Mouse (Mus musculus) hindbrain, postnatal 0 days (tissue): Measurements from ENCODE around the gene Abcd4. TPM values are rescaled to one million over a fixed set of nuclear protein-coding genes. Genes with fewer than 3 reads are reported as not detected.

Experiments
- ATAC-seq: fragments of 200-750 bp; cut with Nextera tagmentation; 2 replicates; pipeline ENCODE4 v1.8.0; 2017; ENCODE audit warnings: mild to moderate bottlenecking, moderate TSS enrichment, moderate library complexity
- DNase-seq: peaks from one replicate; pipeline ENCODE4 v3.0.0-alpha.2; 2015; ENCODE audit warnings: low spot score
- H3K27ac ChIP-seq: fragments of 300-500 bp; sonication (generic); 2 replicates; pipeline ENCODE4 v1.5.1; 2014; ENCODE audit warnings: mild to moderate bottlenecking
- H3K27me3 ChIP-seq: fragments of 300-500 bp; sonication (generic); 2 replicates; pipeline ENCODE4 v1.6.1; 2014; ENCODE audit warnings: low read length, mixed read lengths; ENCODE audit not compliant: insufficient read depth
- H3K36me3 ChIP-seq: fragments of 300-500 bp; sonication (generic); 2 replicates; pipeline ENCODE4 v1.6.1; 2014; ENCODE audit warnings: low read length, mixed read lengths; ENCODE audit not compliant: insufficient read depth
- H3K4me1 ChIP-seq: fragments of 300-500 bp; sonication (generic); 2 replicates; pipeline ENCODE4 v1.6.1; 2014; ENCODE audit warnings: antibody characterized with exemption, low read length, mixed read lengths; ENCODE audit not compliant: insufficient read depth
- H3K4me2 ChIP-seq: fragments of 300-500 bp; sonication (generic); 2 replicates; pipeline ENCODE4 v1.6.1; 2014; ENCODE audit warnings: low read depth, mild to moderate bottlenecking, low read length, moderate library complexity, mixed read lengths
- H3K4me3 ChIP-seq: fragments of 300-500 bp; sonication (generic); 2 replicates; pipeline ENCODE4 v1.5.1; 2014; ENCODE audit warnings: low read length
- H3K9ac ChIP-seq: fragments of 300-500 bp; sonication (generic); replicated peaks from 2 replicates; pipeline ENCODE4 v1.6.1; 2014; ENCODE audit warnings: mild to moderate bottlenecking, low read length, moderate library complexity, mixed read lengths
- H3K9me3 ChIP-seq: fragments of 300-500 bp; sonication (generic); 2 replicates; pipeline ENCODE4 v1.6.1; 2016; ENCODE audit warnings: low read length, mixed read lengths
- CTCF ChIP-seq: IDR thresholded peaks from 2 replicates; pipeline ENCODE4 v1.5.1; 2016; ENCODE audit warnings: antibody characterized with exemption, control low read depth, low read depth
- WGBS: fragments of 180-500 bp; shearing (Covaris S2); extraction: QIAGEN DNeasy Blood & Tissue Kit; methylation state at CpG from one replicate; pipeline ENCODE4 v1.1.7; 2014; 5-methylcytosine and 5-hydroxymethylcytosine counted together
- polyA plus RNA-seq: library from polyadenylated mRNA; unstranded; fragments of >200 nt; fragmentation: Nextera tagmentation; extraction: Ambion mirVana; gene quantifications from 2 replicates; pipeline ENCODE4 v1.2.1, GENCODE M21; 2015
- total RNA-seq: library from RNA; depleted of rRNA; stranded (reverse); fragments of >200 nt; gene quantifications from 2 replicates; pipeline ENCODE4 v1.2.3, GENCODE M21; 2014

Abcd4 gene
- total and polyA plus RNA-seq, 2 experiments from 2014 or later = 9.2 to 12.3 TPM

DNA sequence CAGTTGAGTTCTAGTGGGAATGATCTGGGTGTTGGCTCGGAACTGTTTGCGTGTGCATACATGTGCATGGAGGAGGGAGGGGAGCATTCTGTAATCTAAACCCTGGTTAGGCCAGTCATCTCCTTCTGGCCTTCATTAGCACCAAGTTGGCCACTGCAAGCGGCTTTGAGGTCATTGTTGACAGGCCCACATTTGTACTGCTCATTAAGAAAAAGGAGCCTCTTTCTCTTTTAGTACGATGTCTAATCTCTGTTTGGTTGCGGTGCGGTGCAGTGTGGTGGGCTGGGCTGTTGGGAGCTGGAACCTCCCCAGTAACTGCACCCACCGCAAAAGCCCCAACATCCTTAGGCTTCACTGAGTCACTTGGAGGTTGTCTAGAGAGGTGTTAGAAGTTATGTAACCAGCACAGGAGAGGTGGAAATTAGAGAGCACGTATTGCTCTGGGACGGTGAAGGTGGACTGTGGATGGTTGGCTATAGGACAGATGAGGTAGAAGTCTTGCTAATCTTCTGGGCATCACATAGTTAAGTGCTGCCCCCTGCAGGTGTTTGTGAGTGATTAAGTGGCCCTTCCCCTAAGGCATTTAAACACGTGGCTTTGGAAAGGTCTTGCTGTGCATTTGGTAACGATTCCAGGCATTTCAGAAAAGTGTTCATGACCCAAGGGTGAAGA lies 39.3 kb downstream of the Abcd4 start:
- H3K4me2 ChIP-seq = no peak overlapping the region
- ATAC-seq (no peak), DNase-seq (no peak)
- no peaks in the 10 kb centered on the region for H3K36me3 ChIP-seq
- H3K9me3 ChIP-seq = no peaks in the 10 kb centered on the region
- TF ChIP-seq CTCF = peak; percentile 24; the same call in 1 of the 2 replicates
- H3K4me1 ChIP-seq = no peaks in the 10 kb centered on the region
- 77% methylated on average over 11 of the region's 11 CpGs for WGBS
- H3K9ac ChIP-seq = no peak overlapping the region
- peaks cover 23% of the 10 kb centered on the region for H3K27me3 ChIP-seq
- H3K4me3 ChIP-seq = no peak overlapping the region
- H3K27ac ChIP-seq = no peak overlapping the region

DNA sequence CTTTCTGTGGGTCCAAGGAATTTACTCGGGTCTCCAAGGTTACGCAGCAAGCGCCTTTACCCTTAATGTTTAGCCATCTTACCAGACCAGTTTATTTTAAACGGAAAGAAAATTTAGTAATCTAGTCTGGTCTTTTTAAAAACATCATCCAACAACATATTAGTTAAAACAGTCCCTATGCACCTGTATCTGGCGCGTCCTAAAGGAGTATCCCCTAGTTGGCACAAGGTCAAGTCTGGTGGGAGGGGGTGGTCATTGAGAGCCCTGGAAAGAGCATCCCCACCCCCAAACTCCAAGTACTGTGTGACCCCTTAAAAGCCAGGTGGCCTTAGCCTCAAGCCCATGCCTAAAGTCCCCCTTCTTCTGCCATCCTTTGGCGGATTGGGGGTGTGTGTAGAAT lies 44.1 kb downstream of the Abcd4 start:
- Histone ChIP-seq H3K36me3 (no peaks in the 10 kb centered on the region), H3K27me3 (peaks cover 67% of the 10 kb centered on the region), H3K9ac (no peak overlapping the region), H3K4me1 (no peaks in the 10 kb centered on the region), H3K27ac (no peak overlapping the region), H3K9me3 (no peaks in the 10 kb centered on the region), H3K4me2 (no peak overlapping the region), H3K4me3 (no peak overlapping the region)
- TF ChIP-seq CTCF = no peak
- DNase-seq (no peak), ATAC-seq (no peak)
- 19% methylated on average over 7 of the region's 7 CpGs for WGBS

DNA sequence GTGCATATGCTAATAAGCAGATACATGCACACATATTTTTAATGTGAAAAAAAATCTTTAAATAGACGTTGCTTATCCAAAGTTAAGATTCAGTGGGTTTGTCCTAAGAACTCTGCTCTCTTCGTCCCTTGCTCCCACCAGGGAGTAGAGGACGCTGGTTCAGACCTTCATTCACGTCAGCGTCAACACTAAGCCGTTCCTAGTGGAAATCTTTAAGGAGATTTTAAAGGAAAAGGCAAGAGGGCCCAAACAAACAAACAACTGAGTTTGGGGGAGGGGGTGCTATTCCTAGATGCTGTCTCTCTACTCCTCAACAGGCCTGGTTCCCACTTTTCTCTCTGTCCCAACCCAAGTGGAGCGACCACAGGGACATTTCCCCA lies 44.9 kb downstream of the Abcd4 start:
- H3K9ac ChIP-seq = no peak overlapping the region
- H3K4me2 ChIP-seq = no peak overlapping the region
- no peaks in the 10 kb centered on the region for H3K36me3 ChIP-seq
- H3K27me3 ChIP-seq = peaks cover 75% of the 10 kb centered on the region
- ATAC-seq (no peak), DNase-seq (no peak)
- no peaks in the 10 kb centered on the region for H3K4me1 ChIP-seq
- no peak overlapping the region for H3K4me3 ChIP-seq
- WGBS = 9% methylated on average over 7 of the region's 7 CpGs
- H3K27ac ChIP-seq = no peak overlapping the region
- TF ChIP-seq CTCF = no peak
- no peaks in the 10 kb centered on the region for H3K9me3 ChIP-seq

DNA sequence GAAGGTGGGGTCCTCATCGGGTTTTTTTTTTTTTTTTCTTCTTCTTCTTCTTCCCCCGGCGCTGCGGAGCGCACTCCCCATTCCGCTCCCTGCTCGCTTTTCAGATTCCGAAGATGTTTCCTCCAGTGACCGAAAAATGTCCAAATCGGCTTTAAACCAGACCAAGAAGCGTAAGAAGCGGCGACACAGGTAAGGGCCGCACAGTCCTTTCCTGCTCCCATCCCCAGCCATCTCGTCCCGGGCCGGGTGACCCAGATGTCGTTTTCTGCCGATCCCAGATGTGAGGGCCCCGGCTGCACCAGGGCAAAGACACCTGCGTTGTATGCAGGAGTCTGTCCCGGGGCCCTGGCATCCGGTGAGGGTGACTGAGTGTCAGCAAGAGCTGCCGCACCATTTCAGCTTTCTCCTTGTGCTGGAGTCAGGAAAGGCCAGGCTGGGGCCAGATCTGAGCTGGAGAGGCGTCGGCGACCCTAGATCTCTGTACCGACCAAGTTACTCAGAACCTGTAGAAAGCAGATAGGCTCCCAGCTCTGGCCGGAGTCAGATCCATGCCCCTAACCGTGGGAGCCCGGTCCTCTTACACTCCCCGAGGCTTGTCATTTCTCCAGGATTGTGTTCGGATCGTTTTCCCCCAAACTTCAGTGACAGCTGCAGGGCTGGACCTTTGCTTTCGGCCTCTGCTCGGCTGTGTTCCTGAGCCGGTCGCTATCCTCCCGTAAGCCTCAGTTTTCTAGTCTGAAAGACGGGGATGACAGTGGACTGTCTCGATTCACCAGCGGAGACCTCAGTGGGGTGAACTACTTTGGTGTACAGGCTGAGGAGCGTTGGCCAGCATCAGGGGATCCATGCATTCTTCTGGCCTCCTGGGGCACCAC lies 45.5 kb downstream of the Abcd4 start:
- Histone ChIP-seq H3K4me2 (no peak overlapping the region), H3K4me3 (peak overlapping the region; percentile 8; the same call in 1 of the 2 replicates), H3K9ac (no peak overlapping the region), H3K27me3 (peaks cover 79% of the 10 kb centered on the region), H3K36me3 (no peaks in the 10 kb centered on the region), H3K27ac (no peak overlapping the region), H3K4me1 (no peaks in the 10 kb centered on the region), H3K9me3 (no peaks in the 10 kb centered on the region)
- ATAC-seq (no peak), DNase-seq (no peak)
- TF ChIP-seq CTCF = no peak
- whole genome bisulfite sequencing = 2% methylated on average over 42 of the region's 43 CpGs

DNA sequence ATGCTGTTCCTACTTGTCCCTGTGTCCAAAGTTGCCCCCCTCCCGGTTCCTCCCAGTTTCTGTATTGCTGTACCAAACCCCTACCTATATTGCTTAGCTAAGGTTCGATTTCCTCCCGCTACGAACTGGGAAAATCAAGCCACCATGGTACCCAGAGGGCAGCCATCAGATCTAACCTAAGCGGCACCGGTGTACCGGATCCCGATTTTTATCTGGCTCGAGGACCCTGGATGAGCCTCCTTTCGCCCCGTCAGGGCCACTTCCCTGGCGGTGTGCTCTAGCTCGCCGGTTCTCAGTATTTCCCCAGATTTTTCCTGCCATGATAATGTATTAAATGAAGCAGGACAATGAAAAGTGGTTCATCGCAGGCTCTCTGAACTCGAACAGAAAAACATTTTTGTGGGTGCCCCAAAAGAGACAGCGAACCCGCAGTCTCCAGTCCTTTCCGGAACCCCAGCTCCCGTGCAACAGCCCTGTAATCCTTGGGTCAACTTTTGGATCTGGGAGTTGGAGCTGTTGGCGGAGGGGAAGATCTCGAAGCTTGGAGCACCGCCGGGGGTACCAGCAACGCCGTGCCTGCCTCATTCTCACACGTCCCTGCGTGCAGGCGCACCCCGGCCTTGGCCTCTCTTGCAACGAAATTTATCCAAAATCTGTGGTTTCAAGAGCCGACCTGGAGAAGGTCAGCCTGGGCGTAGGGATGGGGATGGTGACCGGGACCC lies 46.4 kb downstream of the Abcd4 start:
- Histone ChIP-seq H3K4me2 (no peak overlapping the region), H3K4me3 (peak overlapping the region; percentile 8; the same call in 1 of the 2 replicates), H3K9ac (no peak overlapping the region), H3K9me3 (no peaks in the 10 kb centered on the region), H3K36me3 (no peaks in the 10 kb centered on the region), H3K27ac (no peak overlapping the region), H3K4me1 (no peaks in the 10 kb centered on the region), H3K27me3 (peaks cover 79% of the 10 kb centered on the region)
- no peak for TF ChIP-seq CTCF
- DNase-seq = no peak
- 2% methylated on average over 34 of the region's 34 CpGs for WGBS
- ATAC-seq = no peak

DNA sequence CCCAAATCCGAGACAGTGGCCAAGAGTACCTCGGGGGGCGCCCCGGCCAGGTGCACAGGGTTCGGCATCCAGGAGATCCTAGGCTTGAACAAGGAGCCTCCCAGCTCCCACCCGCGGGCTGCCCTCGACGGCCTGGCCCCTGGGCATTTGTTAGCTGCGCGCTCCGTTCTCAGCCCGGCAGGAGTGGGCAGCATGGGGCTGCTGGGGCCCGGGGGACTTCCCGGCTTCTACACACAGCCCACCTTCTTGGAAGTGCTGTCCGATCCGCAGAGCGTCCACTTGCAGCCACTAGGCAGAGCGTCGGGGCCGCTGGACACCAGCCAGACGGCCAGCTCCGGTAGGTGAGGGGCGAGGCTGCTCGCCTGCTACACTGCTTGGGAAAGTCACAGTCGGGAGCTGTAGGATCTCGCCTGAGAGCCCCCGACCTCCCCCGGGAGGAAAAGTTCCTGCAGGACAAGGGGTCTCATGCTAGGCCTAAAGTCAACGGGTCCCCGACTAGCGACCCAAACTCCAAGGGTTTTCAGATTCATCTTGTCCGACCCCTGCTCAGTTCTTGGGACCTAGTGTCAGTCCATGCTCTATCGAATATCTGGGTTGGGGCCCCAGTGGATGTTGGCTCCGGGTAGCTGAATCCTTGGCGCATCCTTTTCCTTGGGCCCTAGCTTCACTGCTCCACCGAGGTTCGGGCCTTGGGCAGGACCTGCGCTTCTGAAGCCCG lies 47.1 kb downstream of the Abcd4 start:
- 3% methylated on average over 37 of the region's 40 CpGs for WGBS
- ATAC-seq (no peak), DNase-seq (no peak)

More for the DNA sequence above, 47.1 kb downstream of the Abcd4 start:
- H3K9ac ChIP-seq = no peak overlapping the region
- no peaks in the 10 kb centered on the region for H3K36me3 ChIP-seq
- H3K27me3 ChIP-seq = peaks cover 74% of the 10 kb centered on the region
- no peak overlapping the region for H3K27ac ChIP-seq
- H3K4me2 ChIP-seq = peak overlapping the region; percentile 5; the same call in 1 of the 2 replicates
- no peaks in the 10 kb centered on the region for H3K9me3 ChIP-seq
- H3K4me3 ChIP-seq = peak overlapping the region; percentile 10; the same call in 1 of the 2 replicates
- TF ChIP-seq CTCF = no peak
- no peaks in the 10 kb centered on the region for H3K4me1 ChIP-seq
